Mouse (Mus musculus): ENCODE results near the gene Ndufv3. TPM values are rescaled to one million over a fixed set of nuclear protein-coding genes. Genes with fewer than 3 reads are reported as not detected.

The Ndufv3 gene
- 194 TPM for polyA plus RNA-seq (2014; fragmentation: Illumina TruSeq; extraction: RNeasy Lipid Tissue Mini Kit (QIAGEN cat#74804); ENCODE audit: insufficient read depth, low read depth, low replicate concordance)

DNA sequence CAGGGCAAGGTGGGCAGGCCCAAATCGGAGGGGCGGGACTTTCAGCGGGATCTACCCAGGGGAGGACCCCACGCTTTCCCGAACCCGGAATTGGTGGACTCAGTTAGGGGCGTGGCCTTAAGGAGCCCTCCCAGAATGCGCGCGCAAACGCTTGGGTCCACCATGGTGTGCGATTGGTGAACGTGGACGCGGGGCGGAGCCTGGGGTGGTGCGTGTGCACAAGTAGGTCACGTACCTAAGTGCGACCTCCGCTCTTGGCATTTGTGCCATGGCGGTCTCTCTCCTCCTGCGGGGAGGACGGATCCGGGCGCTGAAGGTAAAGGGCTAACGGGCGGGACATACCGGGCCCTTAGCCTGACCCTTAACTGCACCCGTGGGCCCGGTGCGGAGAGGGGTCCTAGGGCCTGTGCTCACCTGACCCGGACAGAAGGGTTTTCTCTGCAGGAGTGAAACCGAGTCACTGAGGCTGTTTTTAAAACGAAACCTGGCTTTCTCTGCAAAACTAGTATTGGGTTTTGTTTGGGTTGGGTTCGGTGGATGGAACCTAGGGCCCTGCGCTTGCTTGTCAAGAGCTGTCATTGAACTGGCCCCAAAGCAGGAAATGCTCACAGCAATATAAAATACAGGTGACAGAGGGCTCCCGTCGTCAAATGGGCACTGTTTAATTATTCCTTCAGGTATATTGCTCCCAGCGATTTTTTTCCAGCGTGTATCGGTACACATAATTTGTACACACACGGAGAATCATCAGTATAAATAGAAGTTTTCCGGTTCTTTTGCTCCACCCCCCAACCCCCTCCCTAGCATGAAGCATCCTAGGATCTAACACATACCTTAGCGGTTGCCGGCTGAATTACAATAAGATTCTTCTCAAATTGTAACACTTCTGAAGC lies at the start of gene Ndufv3, which contains the start of gene Wdr4:
TSS of gene Ndufv3 (plus strand) at position 170 of the 893 bp plus-strand sequence.
TSS of gene Wdr4 (minus strand) at position 35 of the 893 bp plus-strand sequence.

DNA sequence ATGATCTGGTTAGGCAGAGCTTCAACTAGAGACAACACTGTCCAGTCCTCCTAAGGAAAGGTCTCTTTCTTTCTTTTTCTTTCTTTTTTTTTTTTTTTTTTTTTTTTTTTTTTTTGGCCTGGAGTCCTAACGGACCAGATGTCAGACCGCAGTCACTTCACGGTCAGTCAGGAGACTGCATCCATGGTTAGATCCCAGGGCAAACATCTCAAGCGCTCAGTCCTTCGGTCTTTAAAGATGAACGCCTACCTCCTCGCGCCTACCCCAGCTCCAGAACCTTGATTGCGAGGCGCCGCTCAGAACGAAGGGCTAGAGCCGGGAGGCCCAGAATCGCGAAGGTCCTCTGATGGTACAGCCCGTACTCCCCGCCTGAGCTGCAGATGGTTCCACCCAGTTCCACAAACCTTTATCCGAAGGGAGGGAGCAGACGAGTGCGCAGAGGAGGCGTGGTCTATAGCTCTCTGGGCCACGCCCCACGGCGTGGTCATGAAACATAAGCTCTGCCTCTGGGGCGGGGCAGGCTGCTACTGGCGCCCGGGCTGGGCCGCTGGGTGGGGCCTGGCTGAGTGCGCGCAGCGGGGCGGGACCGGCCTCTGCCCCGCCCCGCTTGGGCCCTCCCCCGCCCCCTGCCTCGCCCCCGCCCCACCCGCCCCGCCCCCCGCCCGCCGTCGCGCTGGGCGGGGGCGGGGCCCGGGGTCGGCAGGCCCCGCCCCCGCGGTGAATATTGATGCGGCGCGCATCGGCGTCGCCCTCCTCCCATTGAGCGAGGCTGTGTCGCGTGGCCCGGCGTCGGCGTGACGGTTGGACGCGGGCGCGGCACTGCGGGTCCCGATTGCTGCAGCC lies 44.3 kb downstream of the Ndufv3 start, which contains the start of gene Pknox1:
TSS of gene Pknox1 (plus strand) at position 720 of the 843 bp plus-strand sequence.

Other genes with a start within 250 kb of the Ndufv3 start
- gene Rsph1, start 242.7 kb upstream of the Ndufv3 start, polyA plus RNA-seq (2014; fragmentation: Illumina TruSeq; extraction: RNeasy Lipid Tissue Mini Kit (QIAGEN cat#74804); ENCODE audit: insufficient read depth, low read depth, low replicate concordance): 38.6 TPM
- gene Slc37a1, start 233.3 kb upstream of the Ndufv3 start, polyA plus RNA-seq (2014; fragmentation: Illumina TruSeq; extraction: RNeasy Lipid Tissue Mini Kit (QIAGEN cat#74804); ENCODE audit: insufficient read depth, low read depth, low replicate concordance): 14.7 TPM
- 37.4 TPM for gene Pde9a, start 133.9 kb upstream of the Ndufv3 start, polyA plus RNA-seq (2014; fragmentation: Illumina TruSeq; extraction: RNeasy Lipid Tissue Mini Kit (QIAGEN cat#74804); ENCODE audit: insufficient read depth, low read depth, low replicate concordance)
- 8.2 TPM for gene Wdr4, start 135 bp upstream of the Ndufv3 start, polyA plus RNA-seq (2014; fragmentation: Illumina TruSeq; extraction: RNeasy Lipid Tissue Mini Kit (QIAGEN cat#74804); ENCODE audit: insufficient read depth, low read depth, low replicate concordance)
- 7.2 TPM for gene Pknox1, start 44.6 kb downstream of the Ndufv3 start, polyA plus RNA-seq (2014; fragmentation: Illumina TruSeq; extraction: RNeasy Lipid Tissue Mini Kit (QIAGEN cat#74804); ENCODE audit: insufficient read depth, low read depth, low replicate concordance)
- 2.6 TPM for gene Cbs, start 117.1 kb downstream of the Ndufv3 start, polyA plus RNA-seq (2014; fragmentation: Illumina TruSeq; extraction: RNeasy Lipid Tissue Mini Kit (QIAGEN cat#74804); ENCODE audit: insufficient read depth, low read depth, low replicate concordance)
- gene U2af1, start 138.8 kb downstream of the Ndufv3 start, polyA plus RNA-seq (2014; fragmentation: Illumina TruSeq; extraction: RNeasy Lipid Tissue Mini Kit (QIAGEN cat#74804); ENCODE audit: insufficient read depth, low read depth, low replicate concordance): 109 TPM
- 1.3 TPM for gene Cryaa, start 157.7 kb downstream of the Ndufv3 start, polyA plus RNA-seq (2014; fragmentation: Illumina TruSeq; extraction: RNeasy Lipid Tissue Mini Kit (QIAGEN cat#74804); ENCODE audit: insufficient read depth, low read depth, low replicate concordance)

Measured in lung, adult 10 weeks (tissue).